Mouse (Mus musculus) gastrocnemius, postnatal 4 days (tissue): Measurements from ENCODE around the gene Pkig. TPM values are rescaled to one million over a fixed set of nuclear protein-coding genes. Genes with fewer than 3 reads are reported as not detected.
"Not testable (repeated sequence)": the region's sequence is repeated elsewhere in the genome, so short reads cannot be mapped to it uniquely, and the experiment has no call there.

Source experiments
- DNase-seq, 2 experiments: peaks; one replicate each; pipeline ENCODE4 v3.0.0; 2021 to 2022; ENCODE audit warnings: low spot score in 2 of 2, mixed read lengths in 2 of 2
- total RNA-seq, 2 experiments: library from RNA; stranded (reverse); gene quantifications; 2 replicates each; pipeline ENCODE4 v1.2.3; 2021

The Pkig gene
- total RNA-seq, 2 experiments from 2014 or later, result 153 to 176 TPM

- DNase-seq, result no peak
Measured at GRCm38 (mm10) chr2:163675662-163676061, 17.5 kb downstream of the Pkig start.

GRCm38 (mm10) chr2:163676321-163676720 lies 18.1 kb downstream of the Pkig start:
- DNase-seq, result no peak

GRCm38 (mm10) chr2:163676745-163677144 lies 18.6 kb downstream of the Pkig start:
- no peak for DNase-seq

- DNase-seq, result no peak
Measured at GRCm38 (mm10) chr2:163682344-163682743, 24.2 kb downstream of the Pkig start.

- no peak for DNase-seq
Measured at GRCm38 (mm10) chr2:163685287-163685686, 27.1 kb downstream of the Pkig start.

GRCm38 (mm10) chr2:163685761-163686200 lies 27.6 kb downstream of the Pkig start:
- no peak for DNase-seq

GRCm38 (mm10) chr2:163686233-163686632 lies 28.0 kb downstream of the Pkig start:
- DNase-seq, result no peak

GRCm38 (mm10) chr2:163686886-163687285 lies 28.7 kb downstream of the Pkig start:
- no peak for DNase-seq

GRCm38 (mm10) chr2:163688377-163688776 lies 30.2 kb downstream of the Pkig start:
- DNase-seq, result not testable (repeated sequence)

GRCm38 (mm10) chr2:163689771-163690170 lies 31.6 kb downstream of the Pkig start:
- no peak for DNase-seq

GRCm38 (mm10) chr2:163690409-163691304 lies 32.5 kb downstream of the Pkig start:
- no peak for DNase-seq

GRCm38 (mm10) chr2:163691846-163692605 lies 33.8 kb downstream of the Pkig start:
- no peak for DNase-seq

- DNase-seq, result no peak
Measured at GRCm38 (mm10) chr2:163692873-163693612, 34.9 kb downstream of the Pkig start.

GRCm38 (mm10) chr2:163693716-163694314 lies 35.6 kb downstream of the Pkig start:
- peak in 1 of 2 experiments; percentile 26 for DNase-seq

GRCm38 (mm10) chr2:163696763-163697162 lies 38.6 kb downstream of the Pkig start:
- no peak for DNase-seq

- DNase-seq, result peak in 1 of 2 experiments; percentile 55
Measured at GRCm38 (mm10) chr2:163697764-163698480, 39.7 kb downstream of the Pkig start.

GRCm38 (mm10) chr2:163699078-163699780 lies 41.0 kb downstream of the Pkig start:
- DNase-seq, result peak in 1 of 2 experiments; percentile 11

- DNase-seq, result peak in 1 of 2 experiments; percentile 9
Measured at GRCm38 (mm10) chr2:163702431-163702830, 44.2 kb downstream of the Pkig start.

- no peak for DNase-seq
Measured at GRCm38 (mm10) chr2:163702921-163703320, 44.7 kb downstream of the Pkig start.
